Mouse (Mus musculus) heart, embryonic 13.5 days (tissue): Measurements from ENCODE around the gene Pon2. TPM values are rescaled to one million over a fixed set of nuclear protein-coding genes. Genes with fewer than 3 reads are reported as not detected.
A peak's percentile ranks its signal among the peaks of the same experiment; 100 is the strongest.

Experiments
- ATAC-seq: fragments of 200-750 bp; cut with Nextera tagmentation; 2 replicates; pipeline ENCODE4 v1.8.0; 2017; ENCODE audit warnings: moderate TSS enrichment; ENCODE audit not compliant: insufficient number of reproducible peaks, low FRiP score, low TSS enrichment; ENCODE audit errors: extremely low read depth
- H3K27ac ChIP-seq: fragments of 300-500 bp; sonication (generic); replicated peaks from 2 replicates; pipeline ENCODE4 v1.5.1; 2015; ENCODE audit warnings: moderate library complexity, mild to moderate bottlenecking, inconsistent platforms
- H3K27me3 ChIP-seq: fragments of 300-500 bp; sonication (generic); replicated peaks from 2 replicates; pipeline ENCODE4 v1.6.1; 2015; ENCODE audit warnings: mild to moderate bottlenecking, inconsistent platforms
- H3K36me3 ChIP-seq: fragments of 300-500 bp; sonication (generic); 2 replicates; pipeline ENCODE4 v1.6.1; 2015; ENCODE audit warnings: mild to moderate bottlenecking, inconsistent platforms
- H3K4me1 ChIP-seq: fragments of 300-500 bp; sonication (generic); 2 replicates; pipeline ENCODE4 v1.6.1; 2015; ENCODE audit warnings: inconsistent platforms
- H3K4me2 ChIP-seq: fragments of 300-500 bp; sonication (generic); 2 replicates; pipeline ENCODE4 v1.6.1; 2015; ENCODE audit warnings: inconsistent platforms, mild to moderate bottlenecking, moderate library complexity
- H3K4me3 ChIP-seq: fragments of 300-500 bp; sonication (generic); 2 replicates; pipeline ENCODE4 v1.5.1; 2015; ENCODE audit warnings: moderate library complexity, mild to moderate bottlenecking, inconsistent platforms
- H3K9ac ChIP-seq: fragments of 300-500 bp; sonication (generic); 2 replicates; pipeline ENCODE4 v1.6.1; 2015; ENCODE audit warnings: inconsistent platforms, mild to moderate bottlenecking, moderate library complexity
- H3K9me3 ChIP-seq: fragments of 300-500 bp; sonication (generic); 2 replicates; pipeline ENCODE4 v1.6.1; 2016; ENCODE audit warnings: inconsistent platforms
- WGBS: fragments of 180-500 bp; shearing (Covaris S2); methylation state at CpG from one replicate; pipeline ENCODE4 v1.1.7; 2015; ENCODE audit warnings: mixed read lengths; 5-methylcytosine and 5-hydroxymethylcytosine counted together
- polyA plus RNA-seq: library from polyadenylated mRNA; unstranded; fragments of >200 nt; fragmentation: Nextera tagmentation; extraction: Ambion mirVana; gene quantifications from 2 replicates; pipeline ENCODE4 v1.2.1, GENCODE M21; 2015

The Pon2 gene
- polyA plus RNA-seq, 1 experiment from 2014 or later: 37.2 TPM

DNA sequence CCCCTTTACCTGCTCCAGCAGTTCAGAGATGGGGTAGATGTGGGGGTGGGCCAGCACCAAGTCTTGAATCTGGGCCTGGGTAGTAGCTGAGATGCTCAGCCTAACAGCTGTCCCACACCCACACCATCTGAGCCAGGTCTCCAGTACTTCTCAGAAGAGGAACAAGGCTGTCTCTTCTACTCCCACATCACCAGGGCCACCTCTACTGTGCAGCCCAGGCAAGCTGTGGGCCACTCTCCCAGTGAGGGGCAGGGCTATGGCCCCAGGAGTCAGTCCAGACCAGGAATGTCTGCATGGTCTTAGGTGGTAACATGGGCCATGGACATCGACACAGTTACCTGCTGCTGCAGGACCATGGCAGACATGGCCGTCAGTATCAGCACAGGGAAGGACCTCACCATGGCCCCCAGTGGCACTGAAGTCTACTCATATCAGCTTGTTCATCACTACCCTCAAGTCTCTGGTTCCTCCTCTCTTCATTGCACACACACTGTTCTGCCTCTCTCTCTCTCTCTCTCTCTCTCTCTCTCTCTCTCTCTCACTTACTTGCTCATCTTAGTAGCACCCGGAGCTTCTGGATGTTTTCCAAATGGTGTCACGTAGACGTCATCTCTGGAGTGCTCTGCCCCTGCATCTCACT, 15.8 kb upstream of the Pon2 start:
- H3K4me2 ChIP-seq: no peak overlapping the region
- H3K9me3 ChIP-seq: no peaks in the 10 kb centered on the region
- H3K4me3 ChIP-seq: no peak overlapping the region
- no peaks in the 10 kb centered on the region for H3K36me3 ChIP-seq
- ATAC-seq: no peak; the same call in 1 of the 2 replicates
- H3K27ac ChIP-seq: no peak overlapping the region
- WGBS: 67% methylated on average over 5 of the region's 5 CpGs
- H3K9ac ChIP-seq: no peak overlapping the region
- no peaks in the 10 kb centered on the region for H3K27me3 ChIP-seq
- peaks cover 20% of the 10 kb centered on the region for H3K4me1 ChIP-seq

DNA sequence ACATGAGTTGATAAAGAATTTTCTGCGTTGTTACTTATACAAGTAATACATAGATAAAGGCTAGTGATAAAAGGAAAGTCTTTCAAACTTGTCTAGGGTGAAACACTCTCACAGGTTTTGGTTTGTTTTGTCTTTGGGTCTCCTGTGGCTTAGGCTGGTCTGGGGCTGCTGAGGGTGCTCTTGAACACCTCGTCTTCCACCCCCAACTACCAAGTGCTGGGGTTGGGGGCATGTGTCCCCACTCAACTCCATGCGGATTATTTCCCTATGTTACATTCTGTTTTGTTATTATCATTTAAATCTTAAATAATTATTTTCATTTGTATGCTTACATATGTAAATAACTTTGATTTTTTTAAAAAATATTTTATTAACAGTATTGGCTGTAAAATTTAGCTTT, 12.2 kb upstream of the Pon2 start:
- H3K4me2 ChIP-seq: no peak overlapping the region
- H3K4me3 ChIP-seq: no peak overlapping the region
- no peak overlapping the region for H3K27ac ChIP-seq
- H3K4me1 ChIP-seq: peaks cover 19% of the 10 kb centered on the region
- 83% methylated on average over 3 of the region's 3 CpGs for WGBS
- ATAC-seq: no peak
- H3K9ac ChIP-seq: no peak overlapping the region
- H3K36me3 ChIP-seq: no peaks in the 10 kb centered on the region
- no peaks in the 10 kb centered on the region for H3K27me3 ChIP-seq
- H3K9me3 ChIP-seq: no peaks in the 10 kb centered on the region

DNA sequence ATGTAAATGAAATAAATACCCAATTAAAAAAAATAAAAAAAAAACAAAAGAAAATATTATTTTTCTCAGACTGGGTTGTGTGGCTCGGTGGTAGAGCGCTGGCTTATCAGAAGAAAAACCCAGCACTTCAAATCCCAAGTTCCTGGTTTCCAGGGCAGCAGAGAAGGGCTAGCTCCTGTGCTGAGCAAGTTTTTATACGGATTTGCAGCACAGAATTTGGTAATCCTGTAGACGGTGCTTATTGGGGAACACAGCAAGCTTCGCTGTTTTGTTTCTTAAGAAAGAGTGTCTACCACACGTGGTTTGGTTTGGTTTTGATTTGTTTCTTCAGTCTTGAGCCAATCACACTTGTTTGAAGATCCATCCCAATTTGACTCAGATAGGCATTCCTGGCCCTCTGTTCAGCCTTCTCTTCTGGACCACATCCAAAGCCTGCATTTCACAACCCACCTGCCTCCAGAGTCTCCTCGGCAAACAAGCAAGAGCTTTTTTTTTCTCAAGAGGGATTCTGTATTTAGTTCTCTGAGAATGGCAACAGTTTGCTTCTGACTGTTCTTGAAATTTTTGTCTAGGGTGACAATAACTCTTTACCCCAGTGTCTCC, 11.4 kb upstream of the Pon2 start:
- Histone ChIP-seq H3K27ac (no peak overlapping the region), H3K9ac (no peak overlapping the region), H3K4me2 (no peak overlapping the region), H3K36me3 (no peaks in the 10 kb centered on the region), H3K4me1 (peaks cover 11% of the 10 kb centered on the region), H3K27me3 (no peaks in the 10 kb centered on the region), H3K9me3 (no peaks in the 10 kb centered on the region), H3K4me3 (no peak overlapping the region)
- WGBS: 60% methylated on average over 7 of the region's 7 CpGs
- no peak for ATAC-seq

DNA sequence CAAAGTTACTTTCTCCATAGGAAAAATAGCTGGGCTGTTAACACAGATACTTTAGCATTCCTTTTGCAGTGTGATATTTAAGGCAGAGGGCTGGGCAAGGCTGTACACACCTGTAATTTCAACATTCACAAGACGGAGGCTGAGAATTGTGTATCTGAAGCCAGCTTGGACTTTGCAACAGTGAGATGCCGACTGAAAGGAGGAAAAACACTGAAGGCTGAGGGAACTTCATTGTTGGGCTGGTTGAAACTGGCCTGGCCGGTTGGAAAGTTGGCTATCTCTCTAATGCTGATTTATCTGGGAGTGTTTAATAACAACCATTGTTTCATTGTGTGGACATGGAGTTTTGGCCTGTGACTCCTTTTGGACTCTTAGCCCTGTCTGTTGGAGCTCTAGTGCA, 7.7 kb upstream of the Pon2 start:
- no peak overlapping the region for H3K4me3 ChIP-seq
- 64% methylated on average over 3 of the region's 3 CpGs for WGBS
- no peak for ATAC-seq

DNA sequence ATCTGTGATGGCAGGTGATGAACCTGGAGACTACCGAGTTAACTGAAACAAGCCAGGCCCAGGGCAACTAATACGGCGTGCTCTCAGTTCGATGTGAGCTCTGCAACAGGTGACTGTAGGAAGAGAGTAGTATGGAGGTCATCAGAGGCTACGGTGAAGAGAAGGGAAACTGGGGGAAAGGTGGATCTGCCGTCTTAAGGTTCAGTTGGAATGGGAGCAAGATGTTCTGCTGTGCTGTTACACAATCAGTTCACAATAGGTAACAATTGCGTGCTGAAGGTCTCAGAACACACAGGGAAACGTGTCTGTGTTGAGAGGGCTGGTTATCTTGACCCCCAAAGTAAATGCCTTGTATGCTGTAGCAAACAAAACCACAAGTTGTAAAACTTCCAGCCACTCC, 6.7 kb upstream of the Pon2 start:
- no peak overlapping the region for H3K9ac ChIP-seq
- 0 out of 2 replicates have a peak, but pooled peaks cover 2% of the 10 kb centered on the region for H3K4me1 ChIP-seq
- H3K9me3 ChIP-seq: 0 out of 2 replicates have a peak, but pooled peaks cover 3% of the 10 kb centered on the region
- H3K27me3 ChIP-seq: no peaks in the 10 kb centered on the region
- H3K4me2 ChIP-seq: no peak overlapping the region
- H3K36me3 ChIP-seq: no peaks in the 10 kb centered on the region
- no peak overlapping the region for H3K27ac ChIP-seq
- no peak overlapping the region for H3K4me3 ChIP-seq
- WGBS: 77% methylated on average over 8 of the region's 8 CpGs
- no peak for ATAC-seq

More for the DNA sequence above, 7.7 kb upstream of the Pon2 start:
- H3K36me3 ChIP-seq: no peaks in the 10 kb centered on the region
- no peak overlapping the region for H3K27ac ChIP-seq
- no peak overlapping the region for H3K4me2 ChIP-seq
- H3K4me1 ChIP-seq: 0 out of 2 replicates have a peak, but pooled peaks cover 5% of the 10 kb centered on the region
- 0 out of 2 replicates have a peak, but pooled peaks cover 3% of the 10 kb centered on the region for H3K9me3 ChIP-seq
- H3K27me3 ChIP-seq: no peaks in the 10 kb centered on the region
- H3K9ac ChIP-seq: no peak overlapping the region

DNA sequence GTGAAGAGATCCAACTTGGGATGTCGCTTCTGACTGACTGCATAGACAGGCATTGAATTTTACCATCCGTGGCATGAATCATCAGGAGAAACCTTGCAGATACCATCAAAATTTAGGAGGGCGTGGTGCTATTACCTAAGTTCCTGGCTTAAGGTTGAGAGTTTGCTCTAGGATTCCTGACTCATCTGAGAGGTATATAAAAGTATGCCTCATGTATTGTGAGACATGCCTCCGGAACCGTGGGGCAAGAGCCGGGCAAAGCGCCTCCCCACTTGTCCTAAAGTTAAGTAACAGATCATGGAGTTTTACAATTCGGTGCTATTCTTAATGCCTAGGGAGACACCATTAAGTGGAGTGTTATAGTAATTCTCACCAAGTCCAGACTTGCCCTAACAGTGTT, 2.4 kb upstream of the Pon2 start:
- peaks cover 14% of the 10 kb centered on the region for H3K4me1 ChIP-seq
- H3K36me3 ChIP-seq: no peaks in the 10 kb centered on the region
- H3K27ac ChIP-seq: no peak overlapping the region
- H3K9me3 ChIP-seq: 0 out of 2 replicates have a peak, but pooled peaks cover 3% of the 10 kb centered on the region
- no peak overlapping the region for H3K4me2 ChIP-seq
- whole genome bisulfite sequencing: 91% methylated on average over 8 of the region's 8 CpGs
- H3K4me3 ChIP-seq: no peak overlapping the region
- no peak for ATAC-seq
- H3K27me3 ChIP-seq: no peaks in the 10 kb centered on the region
- H3K9ac ChIP-seq: no peak overlapping the region

DNA sequence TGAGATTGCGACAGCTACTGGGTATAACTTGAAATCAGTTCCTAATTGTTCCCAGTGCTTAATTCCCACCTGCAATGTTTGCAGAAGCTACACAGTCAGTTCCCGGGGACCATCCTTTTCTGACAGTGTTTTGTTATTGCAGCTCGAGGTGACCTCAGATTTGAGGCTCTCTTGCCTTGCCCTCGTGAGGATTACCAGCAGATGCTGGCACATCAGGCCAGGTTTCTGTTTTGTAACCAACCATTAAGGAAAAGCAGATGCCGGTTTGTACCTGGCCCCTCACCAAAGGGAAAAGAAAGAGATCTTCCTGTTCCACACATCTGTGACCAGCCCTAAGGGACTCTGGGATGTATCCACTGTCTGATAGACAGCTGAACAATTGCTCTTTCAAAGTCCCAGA, 1.3 kb upstream of the Pon2 start:
- 66% methylated on average over 5 of the region's 5 CpGs for WGBS
- H3K9me3 ChIP-seq: 0 out of 2 replicates have a peak, but pooled peaks cover 3% of the 10 kb centered on the region
- no peak overlapping the region for H3K27ac ChIP-seq
- no peak overlapping the region for H3K4me2 ChIP-seq
- no peak overlapping the region for H3K9ac ChIP-seq
- H3K4me1 ChIP-seq: peaks cover 14% of the 10 kb centered on the region
- H3K4me3 ChIP-seq: no peak overlapping the region
- ATAC-seq: no peak
- H3K27me3 ChIP-seq: no peaks in the 10 kb centered on the region
- H3K36me3 ChIP-seq: no peaks in the 10 kb centered on the region

DNA sequence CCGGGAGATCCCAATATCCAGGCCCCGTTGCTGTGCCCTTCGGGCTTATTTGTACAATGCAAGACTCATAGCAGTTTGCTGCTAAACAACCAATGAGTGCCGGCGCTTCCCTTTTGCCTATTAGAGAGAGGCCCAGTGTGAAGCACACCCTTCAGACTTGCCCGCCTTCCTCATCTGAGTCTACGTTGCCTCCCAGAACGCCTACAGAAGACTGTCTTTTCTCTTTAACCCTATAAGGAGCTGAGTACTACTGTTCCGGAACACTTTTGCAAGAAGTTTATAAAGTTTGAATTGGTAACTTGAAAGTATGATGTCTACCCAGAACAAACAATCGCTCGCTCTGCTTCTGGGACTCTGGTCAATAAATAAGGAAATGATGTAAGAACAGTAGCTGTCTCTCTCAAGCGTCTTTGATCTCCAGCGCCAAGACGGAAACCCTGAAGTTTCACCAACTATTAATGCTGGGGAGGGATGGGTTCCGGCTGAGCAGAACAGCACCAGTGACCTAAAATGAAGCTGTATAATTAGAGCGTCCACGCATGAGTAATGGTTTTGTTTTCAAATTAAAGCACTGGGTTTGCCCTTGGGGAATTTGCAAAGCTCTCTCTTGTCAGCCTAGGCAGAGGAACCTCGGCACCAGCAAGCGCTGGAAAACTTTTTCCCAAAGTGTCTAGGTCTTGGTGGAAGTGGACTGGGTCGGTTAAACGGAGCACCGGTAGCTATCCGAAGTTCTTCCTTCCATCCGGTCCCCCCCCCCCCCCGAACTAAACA, 749 bp downstream of the Pon2 start:
- H3K4me3 ChIP-seq: peak overlapping the region; percentile 79
- 6% methylated on average over 23 of the region's 25 CpGs for WGBS
- H3K9me3 ChIP-seq: no peaks in the 10 kb centered on the region
- peak overlapping the region; percentile 90 for H3K9ac ChIP-seq
- H3K4me2 ChIP-seq: peak overlapping the region; percentile 68
- peak; percentile 52; the same call in 1 of the 2 replicates for ATAC-seq
- H3K4me1 ChIP-seq: peaks cover 14% of the 10 kb centered on the region
- peak overlapping the region; percentile 89 for H3K27ac ChIP-seq
- peaks cover 10% of the 10 kb centered on the region; the same call in 1 of the 2 replicates for H3K36me3 ChIP-seq
- H3K27me3 ChIP-seq: no peaks in the 10 kb centered on the region

DNA sequence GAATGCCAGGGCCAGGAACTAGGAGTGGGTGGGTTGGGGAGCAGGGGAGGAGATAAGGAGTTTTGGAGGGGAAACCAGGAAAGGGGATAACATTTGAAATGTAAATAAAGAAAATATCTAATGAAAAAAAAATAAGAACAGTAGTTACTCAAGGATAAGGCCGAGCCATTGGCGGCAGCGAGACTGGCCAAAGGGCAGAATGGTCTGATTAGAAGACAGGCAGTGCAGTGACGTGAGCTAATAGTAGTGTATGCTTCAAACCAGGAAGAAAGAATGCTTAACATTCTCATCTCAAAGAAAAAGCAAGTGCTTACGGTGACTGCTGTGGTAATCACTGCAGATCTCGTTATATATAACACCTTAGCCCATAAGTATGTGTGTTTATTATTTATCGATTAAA, 2.2 kb downstream of the Pon2 start:
- WGBS: 84% methylated on average over 7 of the region's 7 CpGs
- Histone ChIP-seq H3K27ac (no peak overlapping the region), H3K4me1 (peaks cover 14% of the 10 kb centered on the region), H3K4me2 (peak overlapping the region; percentile 68), H3K4me3 (0 out of 2 replicates have a peak overlapping the region, but pooled peaks have one; percentile 16), H3K27me3 (no peaks in the 10 kb centered on the region), H3K36me3 (peaks cover 15% of the 10 kb centered on the region; the same call in 1 of the 2 replicates), H3K9ac (no peak overlapping the region), H3K9me3 (no peaks in the 10 kb centered on the region)
- no peak for ATAC-seq

DNA sequence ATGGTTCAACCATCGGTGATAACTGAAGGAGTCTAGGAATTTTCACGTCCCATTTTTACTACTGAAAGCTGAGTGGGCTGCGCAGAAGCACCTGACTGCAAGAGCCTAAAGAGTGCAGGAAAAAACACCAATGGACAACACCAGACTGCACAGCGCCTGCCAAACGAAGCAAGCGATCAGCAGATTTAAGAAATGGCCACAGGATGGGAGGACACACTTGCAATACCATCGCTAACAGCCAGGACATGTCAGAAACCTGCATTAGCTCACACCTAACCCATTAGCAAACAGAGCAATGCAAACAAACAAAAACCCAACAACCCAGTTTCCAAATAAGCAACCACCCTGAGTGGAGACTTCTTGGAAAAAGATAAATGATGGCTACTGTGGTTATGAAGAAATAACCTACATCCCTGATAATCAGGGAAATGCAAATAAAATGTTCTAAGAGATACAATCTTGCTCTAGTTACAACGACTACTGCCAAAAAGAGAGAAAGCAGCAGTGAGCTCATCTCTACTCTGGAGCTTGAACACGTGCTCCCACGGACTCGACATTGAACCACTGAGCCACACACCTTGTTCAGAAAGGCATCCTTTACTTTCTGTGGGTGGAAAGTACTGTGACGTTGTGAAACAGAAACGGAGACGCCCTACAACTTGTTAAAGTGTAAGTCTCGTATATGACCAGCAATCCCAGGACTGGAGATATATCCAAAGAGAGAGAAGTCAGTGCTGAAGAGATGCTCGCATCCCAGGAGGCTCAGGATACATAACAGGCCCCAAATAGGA, 3.4 kb downstream of the Pon2 start:
- H3K27me3 ChIP-seq: no peaks in the 10 kb centered on the region
- no peak for ATAC-seq
- H3K9ac ChIP-seq: no peak overlapping the region
- H3K4me1 ChIP-seq: peaks cover 17% of the 10 kb centered on the region
- H3K4me2 ChIP-seq: no peak overlapping the region
- H3K27ac ChIP-seq: no peak overlapping the region
- H3K9me3 ChIP-seq: no peaks in the 10 kb centered on the region
- no peak overlapping the region for H3K4me3 ChIP-seq
- H3K36me3 ChIP-seq: peaks cover 15% of the 10 kb centered on the region; the same call in 1 of the 2 replicates
- 88% methylated on average over 16 of the region's 16 CpGs for WGBS

DNA sequence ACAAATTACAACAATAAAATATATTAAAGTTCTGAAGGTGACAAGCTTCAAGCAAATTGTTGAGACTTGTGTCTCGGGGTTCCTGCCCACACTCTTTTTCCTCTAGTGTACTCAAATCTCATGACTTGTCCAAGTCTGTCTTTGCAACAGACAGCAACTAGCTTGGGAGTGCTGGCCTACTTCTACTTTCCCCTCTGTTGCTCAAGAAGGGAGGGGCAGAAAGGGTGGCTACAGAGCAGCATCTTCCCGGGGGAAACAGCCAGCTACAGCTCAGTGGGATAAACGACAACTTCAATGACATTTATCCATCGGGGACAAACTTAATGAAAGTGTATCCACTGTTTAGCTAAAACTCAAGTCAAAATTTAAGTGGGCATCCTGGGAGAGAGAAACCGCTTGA, 5.4 kb downstream of the Pon2 start:
- H3K4me2 ChIP-seq: no peak overlapping the region
- no peak overlapping the region for H3K27ac ChIP-seq
- no peaks in the 10 kb centered on the region for H3K27me3 ChIP-seq
- H3K9me3 ChIP-seq: no peaks in the 10 kb centered on the region
- 78% methylated on average over 5 of the region's 5 CpGs for WGBS
- H3K4me3 ChIP-seq: no peak overlapping the region
- peaks cover 12% of the 10 kb centered on the region; the same call in 1 of the 2 replicates for H3K4me1 ChIP-seq
- no peak overlapping the region for H3K9ac ChIP-seq
- ATAC-seq: no peak
- peaks cover 27% of the 10 kb centered on the region for H3K36me3 ChIP-seq
